Mouse (Mus musculus) kidney, embryonic 15.5 days (tissue): Measurements from ENCODE around the gene Lrrc3c. TPM values are rescaled to one million over a fixed set of nuclear protein-coding genes. Genes with fewer than 3 reads are reported as not detected.

Experiments used
- ATAC-seq: fragments of 200-750 bp; cut with Nextera tagmentation; replicated peaks from 2 replicates; pipeline ENCODE4 v1.8.0; 2017; ENCODE audit warnings: moderate TSS enrichment; ENCODE audit not compliant: low FRiP score
- H3K27ac ChIP-seq: fragments of 300-500 bp; sonication (generic); 2 replicates; pipeline ENCODE4 v1.5.1; 2015; ENCODE audit warnings: mild to moderate bottlenecking, inconsistent platforms
- H3K27me3 ChIP-seq: fragments of 300-500 bp; sonication (generic); 2 replicates; pipeline ENCODE4 v1.6.1; 2015; ENCODE audit warnings: inconsistent platforms
- H3K36me3 ChIP-seq: fragments of 300-500 bp; sonication (generic); 2 replicates; pipeline ENCODE4 v1.6.1; 2015; ENCODE audit warnings: inconsistent platforms
- H3K4me1 ChIP-seq: fragments of 300-500 bp; sonication (generic); 2 replicates; pipeline ENCODE4 v1.6.1; 2015; ENCODE audit warnings: inconsistent platforms
- H3K4me2 ChIP-seq: fragments of 300-500 bp; sonication (generic); 2 replicates; pipeline ENCODE4 v1.6.1; 2015; ENCODE audit warnings: moderate library complexity, mild to moderate bottlenecking, inconsistent platforms
- H3K4me3 ChIP-seq: fragments of 300-500 bp; sonication (generic); replicated peaks from 2 replicates; pipeline ENCODE4 v1.5.1; 2015; ENCODE audit warnings: mild to moderate bottlenecking, inconsistent platforms
- H3K9ac ChIP-seq: fragments of 300-500 bp; sonication (generic); 2 replicates; pipeline ENCODE4 v1.6.1; 2015; ENCODE audit warnings: mild to moderate bottlenecking, inconsistent platforms
- H3K9me3 ChIP-seq: fragments of 300-500 bp; sonication (generic); replicated peaks from 2 replicates; pipeline ENCODE4 v1.6.1; 2016; ENCODE audit warnings: inconsistent platforms
- WGBS: fragments of 180-500 bp; shearing (Covaris S2); methylation state at CpG from one replicate; pipeline ENCODE4 v1.1.7; 2015; ENCODE audit warnings: mixed read lengths; 5-methylcytosine and 5-hydroxymethylcytosine counted together
- polyA plus RNA-seq: library from polyadenylated mRNA; unstranded; fragments of >200 nt; fragmentation: Nextera tagmentation; extraction: Ambion mirVana; gene quantifications from 2 replicates; pipeline ENCODE4 v1.2.1, GENCODE M21; 2015

Gene Lrrc3c
- polyA plus RNA-seq, 1 experiment from 2014 or later: not detected

DNA sequence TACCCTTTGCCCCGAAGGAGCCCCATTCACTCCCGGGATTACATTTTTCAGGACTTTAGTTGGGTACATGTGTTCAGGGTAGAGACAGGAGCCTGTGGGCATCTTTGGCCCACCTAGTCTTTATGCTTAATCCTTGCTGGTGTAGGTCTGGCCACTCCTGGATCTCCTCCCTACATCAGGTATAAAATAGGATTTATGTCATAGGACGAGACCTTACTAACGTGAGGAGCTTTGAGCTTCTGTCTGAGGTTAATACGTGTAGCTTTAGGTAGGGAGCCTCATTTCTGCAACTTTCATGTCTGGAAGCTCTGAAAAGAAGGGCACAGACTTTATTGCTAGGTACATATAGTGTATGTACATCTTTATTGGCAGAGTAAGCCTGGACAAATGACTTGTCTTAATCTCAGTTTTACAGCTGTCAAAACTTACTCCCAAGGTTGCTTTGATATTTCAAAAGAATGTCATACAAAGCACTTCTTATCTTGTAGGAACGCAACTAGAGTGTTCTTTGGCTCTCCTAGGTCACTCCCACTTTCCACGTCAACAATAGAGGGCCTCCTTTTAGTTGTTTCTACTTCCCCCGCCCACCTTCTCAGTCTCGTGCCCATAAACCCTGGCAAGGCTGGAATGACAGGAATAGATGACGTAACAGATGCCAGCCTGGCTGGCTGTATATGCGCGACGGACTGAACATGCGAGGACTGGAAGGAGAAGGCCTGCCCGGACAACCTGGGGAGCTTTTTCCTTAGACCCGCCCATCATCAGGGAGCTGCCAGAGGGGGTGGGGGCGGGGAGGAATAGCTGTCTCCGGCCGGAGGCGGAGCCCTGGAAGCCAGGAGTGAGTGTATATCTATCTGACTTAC lies 10.2 kb upstream of the Lrrc3c start:
- Histone ChIP-seq H3K4me2 (peak overlapping the region; percentile 80), H3K4me1 (peaks cover 55% of the 10 kb centered on the region), H3K36me3 (peaks cover 7% of the 10 kb centered on the region), H3K4me3 (peak overlapping the region; percentile 86), H3K9ac (peak overlapping the region; percentile 41), H3K9me3 (no peaks in the 10 kb centered on the region), H3K27me3 (peaks cover 20% of the 10 kb centered on the region), H3K27ac (peak overlapping the region; percentile 86)
- peak; percentile 59 for ATAC-seq
- 6% methylated on average over 20 of the region's 20 CpGs for WGBS

GRCm38 (mm10) chr11:98588833-98589281 lies 9.2 kb upstream of the Lrrc3c start:
- 55% methylated on average over 6 of the region's 6 CpGs for WGBS
- Histone ChIP-seq H3K27ac (peak overlapping the region; percentile 86), H3K4me3 (0 out of 2 replicates have a peak overlapping the region, but pooled peaks have one; percentile 86)

GRCm38 (mm10) chr11:98589306-98589705 lies 8.8 kb upstream of the Lrrc3c start:
- Histone ChIP-seq H3K9me3 (no peaks in the 10 kb centered on the region), H3K27ac (peak overlapping the region; percentile 86; the same call in 1 of the 2 replicates), H3K27me3 (peaks cover 30% of the 10 kb centered on the region), H3K36me3 (no peaks in the 10 kb centered on the region), H3K4me2 (no peak overlapping the region), H3K9ac (no peak overlapping the region), H3K4me3 (no peak overlapping the region), H3K4me1 (peaks cover 51% of the 10 kb centered on the region)
- ATAC-seq: no peak
- 79% methylated on average over 8 of the region's 8 CpGs for WGBS

More at GRCm38 (mm10) chr11:98588833-98589281, 9.2 kb upstream of the Lrrc3c start:
- no peak for ATAC-seq
- peaks cover 55% of the 10 kb centered on the region for H3K4me1 ChIP-seq
- H3K36me3 ChIP-seq: no peaks in the 10 kb centered on the region; the same call in 1 of the 2 replicates
- H3K9me3 ChIP-seq: no peaks in the 10 kb centered on the region
- H3K9ac ChIP-seq: no peak overlapping the region
- peaks cover 26% of the 10 kb centered on the region for H3K27me3 ChIP-seq
- peak overlapping the region; percentile 80 for H3K4me2 ChIP-seq

DNA sequence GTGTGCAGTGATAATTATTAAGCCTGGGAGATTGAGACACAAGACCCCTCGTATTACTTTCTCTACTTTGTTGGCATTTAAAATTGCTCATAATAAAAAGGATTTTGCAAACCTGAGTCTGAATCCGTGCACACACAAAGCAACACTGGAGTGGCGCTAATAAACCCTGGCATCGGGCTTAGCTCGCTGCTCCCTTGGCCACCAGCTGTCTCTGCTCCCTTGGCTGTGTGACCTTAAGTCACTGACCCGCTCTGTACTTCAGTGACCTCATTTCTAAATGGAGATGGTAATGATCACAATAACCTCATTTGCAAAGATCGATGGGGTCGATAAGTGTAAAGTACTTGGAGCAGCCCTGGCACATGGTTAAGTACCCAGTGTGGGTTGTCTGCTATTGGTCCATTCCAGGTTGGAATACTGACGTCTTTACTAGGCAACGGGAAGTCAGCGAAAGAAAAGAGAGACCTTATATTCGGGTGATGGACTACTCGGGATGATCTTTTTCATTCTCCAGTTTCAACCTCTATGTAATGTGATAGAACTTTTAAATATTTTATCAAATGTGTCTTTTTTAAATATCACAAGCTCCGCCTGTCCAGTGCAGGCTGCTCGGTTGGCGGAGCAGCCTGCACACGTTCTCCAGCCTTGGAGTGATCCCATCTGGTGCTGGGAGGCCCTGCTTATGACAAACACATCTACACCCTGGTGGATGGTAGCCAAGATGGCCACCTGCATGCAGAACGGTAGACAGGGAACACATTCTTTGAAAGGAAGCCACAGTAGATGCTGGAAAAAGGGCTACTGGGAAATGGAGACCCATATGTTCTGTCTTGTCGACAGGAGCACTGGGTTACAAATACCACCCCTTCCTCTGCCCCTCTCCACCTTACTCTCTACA lies 7.3 kb upstream of the Lrrc3c start:
- no peak for ATAC-seq
- WGBS: 54% methylated on average over 19 of the region's 19 CpGs
- no peak overlapping the region for H3K4me2 ChIP-seq

DNA sequence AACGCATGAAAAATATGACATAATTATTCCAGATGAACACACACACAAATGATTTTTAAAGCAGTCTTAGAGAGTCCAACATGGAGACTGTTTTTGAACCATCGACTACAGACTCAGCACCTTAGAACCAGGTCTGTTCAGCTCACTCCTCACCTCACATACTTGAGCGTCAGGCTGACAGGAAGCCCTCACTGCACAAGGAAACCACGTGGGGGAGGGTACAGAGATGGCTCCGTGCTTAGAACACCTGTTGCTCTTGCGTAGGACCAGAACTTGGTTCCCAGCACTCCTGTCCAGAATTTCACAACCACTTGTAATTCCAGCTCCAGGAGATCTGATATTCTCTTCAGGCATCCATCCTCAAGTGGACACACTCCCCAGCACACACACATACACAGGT lies 3.1 kb upstream of the Lrrc3c start:
- WGBS: 72% methylated on average over 6 of the region's 6 CpGs

More for the DNA sequence above, 7.3 kb upstream of the Lrrc3c start:
- Histone ChIP-seq H3K4me3 (no peak overlapping the region), H3K9me3 (no peaks in the 10 kb centered on the region), H3K27me3 (peaks cover 39% of the 10 kb centered on the region), H3K4me1 (peaks cover 38% of the 10 kb centered on the region), H3K9ac (no peak overlapping the region), H3K36me3 (no peaks in the 10 kb centered on the region), H3K27ac (no peak overlapping the region)

DNA sequence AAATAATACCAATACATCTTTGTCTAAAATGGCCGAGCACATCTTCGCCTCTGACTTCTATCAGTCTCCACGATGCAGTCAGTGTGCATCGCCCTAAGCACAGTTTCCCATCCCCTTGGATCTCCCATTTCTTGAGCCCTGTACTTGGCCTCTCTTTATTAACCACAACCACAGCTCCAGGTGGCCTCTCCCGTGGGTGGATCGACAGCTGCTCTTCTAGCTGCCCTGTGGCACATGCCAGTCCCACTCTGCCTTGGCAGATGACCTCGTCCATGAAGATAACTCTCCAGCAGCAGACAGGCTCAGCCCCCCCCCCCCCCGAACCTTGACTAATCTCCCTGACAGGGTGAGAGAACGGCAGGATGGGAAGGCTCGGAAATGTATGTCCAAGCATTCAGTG lies 2.6 kb upstream of the Lrrc3c start:
- Histone ChIP-seq H3K27me3 (peaks cover 71% of the 10 kb centered on the region), H3K27ac (no peak overlapping the region), H3K9me3 (no peaks in the 10 kb centered on the region), H3K36me3 (no peaks in the 10 kb centered on the region), H3K9ac (no peak overlapping the region), H3K4me2 (no peak overlapping the region), H3K4me1 (peaks cover 14% of the 10 kb centered on the region), H3K4me3 (no peak overlapping the region)
- WGBS: 77% methylated on average over 10 of the region's 10 CpGs
- no peak for ATAC-seq

More for the DNA sequence above, 3.1 kb upstream of the Lrrc3c start:
- Histone ChIP-seq H3K36me3 (no peaks in the 10 kb centered on the region), H3K4me3 (no peak overlapping the region), H3K9me3 (no peaks in the 10 kb centered on the region), H3K4me2 (no peak overlapping the region), H3K27me3 (peaks cover 67% of the 10 kb centered on the region), H3K9ac (no peak overlapping the region), H3K4me1 (peaks cover 14% of the 10 kb centered on the region), H3K27ac (no peak overlapping the region)
- no peak for ATAC-seq

GRCm38 (mm10) chr11:98595955-98596354 lies 2.1 kb upstream of the Lrrc3c start:
- Histone ChIP-seq H3K36me3 (no peaks in the 10 kb centered on the region), H3K9me3 (no peaks in the 10 kb centered on the region), H3K4me1 (peaks cover 11% of the 10 kb centered on the region), H3K27me3 (peaks cover 74% of the 10 kb centered on the region), H3K4me3 (no peak overlapping the region), H3K4me2 (no peak overlapping the region), H3K27ac (no peak overlapping the region), H3K9ac (no peak overlapping the region)
- no peak for ATAC-seq
- WGBS: 82% methylated on average over 3 of the region's 3 CpGs

GRCm38 (mm10) chr11:98597363-98597762 lies 728 bp upstream of the Lrrc3c start:
- Histone ChIP-seq H3K9ac (no peak overlapping the region), H3K4me2 (no peak overlapping the region), H3K4me1 (peaks cover 15% of the 10 kb centered on the region), H3K36me3 (no peaks in the 10 kb centered on the region), H3K9me3 (no peaks in the 10 kb centered on the region), H3K4me3 (no peak overlapping the region), H3K27ac (no peak overlapping the region), H3K27me3 (peaks cover 72% of the 10 kb centered on the region)
- WGBS: 40% methylated on average over 6 of the region's 6 CpGs
- ATAC-seq: no peak

GRCm38 (mm10) chr11:98598851-98599290 lies 780 bp downstream of the Lrrc3c start:
- Histone ChIP-seq H3K9me3 (no peaks in the 10 kb centered on the region), H3K27ac (no peak overlapping the region), H3K27me3 (peaks cover 68% of the 10 kb centered on the region), H3K4me1 (peaks cover 18% of the 10 kb centered on the region), H3K36me3 (no peaks in the 10 kb centered on the region), H3K4me2 (no peak overlapping the region), H3K9ac (no peak overlapping the region), H3K4me3 (no peak overlapping the region)
- ATAC-seq: no peak
- WGBS: 63% methylated on average over 18 of the region's 18 CpGs

GRCm38 (mm10) chr11:98599291-98599690 lies 1.2 kb downstream of the Lrrc3c start:
- no peak for ATAC-seq
- WGBS: 26% methylated on average over 18 of the region's 18 CpGs
- H3K4me2 ChIP-seq: no peak overlapping the region

GRCm38 (mm10) chr11:98602090-98602690 lies 4.1 kb downstream of the Lrrc3c start:
- Histone ChIP-seq H3K27me3 (peaks cover 59% of the 10 kb centered on the region), H3K9ac (no peak overlapping the region), H3K36me3 (no peaks in the 10 kb centered on the region), H3K4me2 (peak overlapping the region; percentile 64), H3K4me1 (peaks cover 18% of the 10 kb centered on the region), H3K4me3 (peak overlapping the region; percentile 45), H3K27ac (no peak overlapping the region), H3K9me3 (no peaks in the 10 kb centered on the region)
- peak; percentile 64; the same call in 1 of the 2 replicates for ATAC-seq
- WGBS: 2% methylated on average over 20 of the region's 20 CpGs

More at GRCm38 (mm10) chr11:98599291-98599690, 1.2 kb downstream of the Lrrc3c start:
- peaks cover 18% of the 10 kb centered on the region for H3K4me1 ChIP-seq
- peaks cover 64% of the 10 kb centered on the region for H3K27me3 ChIP-seq
- H3K9me3 ChIP-seq: no peaks in the 10 kb centered on the region
- H3K4me3 ChIP-seq: no peak overlapping the region
- no peak overlapping the region for H3K27ac ChIP-seq
- no peak overlapping the region for H3K9ac ChIP-seq
- H3K36me3 ChIP-seq: no peaks in the 10 kb centered on the region
